Mouse (Mus musculus) ZHBTc4 (cell line): ENCODE measurements at regions not wholly inside any gene's neighbourhood (a gene's known extent, or its start where the extent isn't known, plus 50 kb on each side); places are given as distances from the start of the nearest gene placed in this dataset.
"Not testable (repeated sequence)": the region's sequence is repeated elsewhere in the genome, so short reads cannot be mapped to it uniquely, and the experiment has no call there.

Source experiments
- DNase-seq: peaks from one replicate; pipeline ENCODE4 v3.0.0-alpha.2; 2011; ENCODE audit warnings: low read depth, low spot score

GRCm38 (mm10) chr19:19770990-19771389 is 619.8 kb downstream of the Anxa1 start:
- DNase-seq = no peak

- not testable (repeated sequence) for DNase-seq
Measured at GRCm38 (mm10) chr19:19750069-19750599, 639.1 kb upstream of the Rorb start.

- no peak for DNase-seq
Measured at GRCm38 (mm10) chr19:19747821-19748488, 637.0 kb upstream of the Rorb start.

GRCm38 (mm10) chr19:19719939-19720338 is 608.9 kb upstream of the Rorb start:
- no peak for DNase-seq
